Mouse (Mus musculus): Measurements from ENCODE around the gene Abcc12.

DNA sequence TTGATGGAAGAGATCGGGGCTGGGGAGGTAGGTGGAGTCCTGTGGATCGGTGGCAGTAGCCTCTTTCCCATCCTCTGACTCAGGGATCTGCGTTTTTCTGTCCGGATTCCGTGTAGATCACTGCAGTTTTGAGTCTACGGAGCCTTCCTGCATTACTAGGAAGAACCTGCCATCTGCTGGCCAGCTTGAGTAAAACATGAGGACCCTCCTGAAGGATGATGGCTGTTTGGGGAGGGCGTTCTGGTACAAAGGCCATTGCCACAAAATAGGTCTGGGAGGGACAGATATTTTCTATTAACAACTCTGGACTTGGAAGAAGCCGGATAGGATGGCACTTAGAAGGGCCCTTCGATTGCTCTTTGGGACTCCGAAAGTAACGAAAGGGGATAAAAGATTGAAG lies 4.6 kb upstream of the Abcc12 start:
- TF ChIP-seq CTCF (conservative IDR thresholded peaks at IDR 0.05; ENCODE audit: low read length) = peak; percentile 43
- TF ChIP-seq POU5F1 (IDR thresholded peaks at IDR 0.05; ENCODE audit: borderline replicate concordance, low read length) = no peak
- no peak for TF ChIP-seq NANOG (IDR thresholded peaks at IDR 0.05; ENCODE audit: borderline replicate concordance, low read length)
